24 mouse cellular contexts compared by ENCODE assay signal in genomic region chr2:16113333-16113732, GRCm38 (mm10).
"Had no signal": no experiment of that assay in that cellular context is flagged by ENCODE, and none has a peak within 500 bp of the region (broad histone marks: within the 10 kb centered on the region; RNA-seq: fewer than 3 reads in every experiment).

No protein-coding gene starts in this region.

- DNase-seq: cerebellum, adult 2 months; cerebellum, adult 8-10 months; cerebellum, adult 9-10 months; cerebellum, adult 9-11 months; cerebellum, postnatal 14 days; cerebellum, postnatal 25 days; embryo, embryonic 11 days; forebrain, postnatal 0 days; gastrocnemius, postnatal 14 days; gastrocnemius, postnatal 25 days; gastrocnemius, postnatal 36 days; heart, adult 18-20 months; heart, adult 2 months had no signal

- H3K4me2 ChIP-seq: embryonic facial prominence, embryonic 12.5 days; embryonic facial prominence, embryonic 13.5 days; embryonic facial prominence, embryonic 15.5 days; forebrain, embryonic 12.5 days; forebrain, embryonic 13.5 days; forebrain, embryonic 15.5 days had no signal

- H3K4me3 ChIP-seq: embryonic facial prominence, embryonic 10.5 days; embryonic facial prominence, embryonic 12.5 days; embryonic facial prominence, embryonic 13.5 days; embryonic facial prominence, embryonic 15.5 days; erythroblast, embryonic 14.5 days; forebrain, embryonic 10.5 days; forebrain, embryonic 12.5 days; forebrain, embryonic 13.5 days; forebrain, embryonic 15.5 days; heart, adult 2 months had no signal

- H3K9ac ChIP-seq: embryonic facial prominence, embryonic 12.5 days; embryonic facial prominence, embryonic 13.5 days; embryonic facial prominence, embryonic 15.5 days; forebrain, embryonic 12.5 days; forebrain, embryonic 13.5 days; forebrain, embryonic 15.5 days; forebrain, postnatal 0 days had no signal

- H3K36me3 ChIP-seq: embryonic facial prominence, embryonic 10.5 days; embryonic facial prominence, embryonic 12.5 days; embryonic facial prominence, embryonic 13.5 days; embryonic facial prominence, embryonic 15.5 days; forebrain, embryonic 10.5 days; forebrain, embryonic 12.5 days; forebrain, embryonic 15.5 days had no signal

- H3K9me3 ChIP-seq: embryonic facial prominence, embryonic 10.5 days; embryonic facial prominence, embryonic 12.5 days; embryonic facial prominence, embryonic 13.5 days; embryonic facial prominence, embryonic 15.5 days; forebrain, embryonic 10.5 days; forebrain, embryonic 12.5 days; forebrain, embryonic 13.5 days; forebrain, embryonic 15.5 days had no signal

- H3K4me1 ChIP-seq: embryonic facial prominence, embryonic 10.5 days; embryonic facial prominence, embryonic 12.5 days; embryonic facial prominence, embryonic 13.5 days; embryonic facial prominence, embryonic 15.5 days; forebrain, embryonic 10.5 days; forebrain, embryonic 12.5 days; forebrain, embryonic 13.5 days; forebrain, embryonic 15.5 days had no signal

- H3K27ac ChIP-seq: embryonic facial prominence, embryonic 10.5 days; embryonic facial prominence, embryonic 12.5 days; embryonic facial prominence, embryonic 13.5 days; embryonic facial prominence, embryonic 15.5 days; forebrain, embryonic 10.5 days; forebrain, embryonic 12.5 days; forebrain, embryonic 13.5 days; forebrain, embryonic 15.5 days; heart, adult 2 months had no signal

- ATAC-seq: forebrain, embryonic 13.5 days; forebrain, embryonic 14.5 days; forebrain, embryonic 15.5 days; forebrain, embryonic 16.5 days; forebrain, postnatal 0 days had no signal

- H3K27me3 ChIP-seq: embryonic facial prominence, embryonic 12.5 days; embryonic facial prominence, embryonic 13.5 days; embryonic facial prominence, embryonic 15.5 days; forebrain, embryonic 12.5 days; forebrain, embryonic 13.5 days; forebrain, embryonic 15.5 days had no signal
